Mouse (Mus musculus): ENCODE results near the gene Map2k5.
A peak's percentile ranks its signal among the peaks of the same experiment; 100 is the strongest.

Map2k5 gene

GRCm38 (mm10) chr9:63257739-63258138, 120.0 kb downstream of the Map2k5 start:
- DNase-seq (ENCODE audit: low spot score) = no peak

GRCm38 (mm10) chr9:63250841-63251626, 126.7 kb downstream of the Map2k5 start:
- DNase-seq (ENCODE audit: low spot score) = no peak

GRCm38 (mm10) chr9:63248095-63248787, 129.5 kb downstream of the Map2k5 start:
- DNase-seq (ENCODE audit: low spot score) = no peak

GRCm38 (mm10) chr9:63246568-63247169, 131.0 kb downstream of the Map2k5 start:
- no peak for DNase-seq (ENCODE audit: low spot score)

- DNase-seq (ENCODE audit: low spot score) = no peak
Observed at GRCm38 (mm10) chr9:63241961-63242360, 135.7 kb downstream of the Map2k5 start.

GRCm38 (mm10) chr9:63241241-63241640, 136.5 kb downstream of the Map2k5 start:
- no peak for DNase-seq (ENCODE audit: low spot score)

- no peak for DNase-seq (ENCODE audit: low spot score)
Observed at GRCm38 (mm10) chr9:63234356-63234755, 143.3 kb downstream of the Map2k5 start.

- DNase-seq (ENCODE audit: low spot score) = no peak
Observed at GRCm38 (mm10) chr9:63230289-63230688, 147.4 kb downstream of the Map2k5 start.

- peak; percentile 24 for DNase-seq (ENCODE audit: low spot score)
Observed at GRCm38 (mm10) chr9:63229124-63229523, 148.6 kb downstream of the Map2k5 start.

- DNase-seq (ENCODE audit: low spot score) = peak; percentile 30
Observed at GRCm38 (mm10) chr9:63222161-63222560, 155.5 kb downstream of the Map2k5 start.

- DNase-seq (ENCODE audit: low spot score) = no peak
Observed at GRCm38 (mm10) chr9:63219851-63220250, 157.9 kb downstream of the Map2k5 start.

- DNase-seq (ENCODE audit: low spot score) = no peak
Observed at GRCm38 (mm10) chr9:63215031-63215430, 162.7 kb downstream of the Map2k5 start.

GRCm38 (mm10) chr9:63206769-63207276, 170.9 kb downstream of the Map2k5 start:
- DNase-seq (ENCODE audit: low spot score) = no peak

- no peak for DNase-seq (ENCODE audit: low spot score)
Observed at GRCm38 (mm10) chr9:63203461-63203860, 174.2 kb downstream of the Map2k5 start.

- no peak for DNase-seq (ENCODE audit: low spot score)
Observed at GRCm38 (mm10) chr9:63201376-63202323, 176.1 kb downstream of the Map2k5 start.

- peak; percentile 12 for DNase-seq (ENCODE audit: low spot score)
Observed at GRCm38 (mm10) chr9:63197252-63197651, 180.4 kb downstream of the Map2k5 start.

GRCm38 (mm10) chr9:63196114-63196682, 181.5 kb downstream of the Map2k5 start:
- DNase-seq (ENCODE audit: low spot score) = peak; percentile 22

- no peak for DNase-seq (ENCODE audit: low spot score)
Observed at GRCm38 (mm10) chr9:63195523-63195922, 182.2 kb downstream of the Map2k5 start.

- no peak for DNase-seq (ENCODE audit: low spot score)
Observed at GRCm38 (mm10) chr9:63194791-63195190, 182.9 kb downstream of the Map2k5 start.

- no peak for DNase-seq (ENCODE audit: low spot score)
Observed at GRCm38 (mm10) chr9:63192809-63193208, 184.9 kb downstream of the Map2k5 start.

GRCm38 (mm10) chr9:63187310-63187709, 190.4 kb downstream of the Map2k5 start:
- no peak for DNase-seq (ENCODE audit: low spot score)

Data from urinary bladder, postnatal 14 days (tissue).